Mouse (Mus musculus) thymus, adult 18-20 months (tissue): ENCODE measurements around the gene Tubb1.
A peak's percentile ranks its signal among the peaks of the same experiment; 100 is the strongest.

Experiments used
- DNase-seq, 2 experiments: peaks; one replicate each; pipeline ENCODE4 v3.0.0; 2022; ENCODE audit warnings: mixed read lengths in 2 of 2

Tubb1 gene

DNA sequence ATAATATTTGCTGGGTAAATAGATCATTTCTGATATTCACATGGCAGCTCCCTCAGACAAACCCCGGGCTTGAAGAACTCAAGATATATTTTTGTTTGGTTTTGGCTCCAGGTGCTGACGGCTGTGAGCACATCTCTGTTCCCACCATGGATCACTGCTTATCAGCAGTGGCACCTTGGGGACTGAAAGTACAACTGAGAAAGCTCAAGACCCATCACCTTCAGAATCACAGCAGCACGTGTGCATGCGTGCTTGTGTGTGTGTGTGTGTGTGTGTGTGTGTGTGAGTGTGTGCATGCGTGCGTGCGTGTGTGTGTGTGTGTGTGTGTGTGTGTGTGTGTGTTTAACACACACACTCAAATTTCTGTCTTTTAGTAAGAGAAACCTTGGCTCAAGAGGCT, 6.1 kb upstream of the Tubb1 start:
- DNase-seq, result no peak

- DNase-seq, result no peak
These were observed 5.5 kb upstream of the Tubb1 start for GRCm38 (mm10) chr2:174445018-174445417.

GRCm38 (mm10) chr2:174446492-174446891, 4.0 kb upstream of the Tubb1 start:
- no peak for DNase-seq

DNA sequence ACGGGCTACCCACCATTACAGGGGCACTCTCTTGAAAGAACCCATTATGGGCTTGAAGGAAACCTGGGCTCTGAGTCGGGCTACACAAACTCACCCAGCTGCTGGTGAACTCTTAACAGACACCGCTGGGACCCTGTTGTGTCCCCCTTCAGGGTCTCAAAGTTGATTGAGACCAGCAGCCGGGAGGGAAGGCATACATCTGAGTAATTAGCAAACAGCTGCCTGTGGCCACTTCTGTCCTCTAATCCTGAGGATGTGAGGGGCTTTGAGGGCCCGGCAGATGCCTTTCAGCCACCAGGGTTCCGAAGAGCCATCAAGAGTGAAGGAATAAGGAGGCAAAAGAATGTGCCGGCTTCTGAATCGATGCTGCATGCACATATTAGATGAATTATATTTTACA, 3.6 kb upstream of the Tubb1 start:
- no peak for DNase-seq

DNA sequence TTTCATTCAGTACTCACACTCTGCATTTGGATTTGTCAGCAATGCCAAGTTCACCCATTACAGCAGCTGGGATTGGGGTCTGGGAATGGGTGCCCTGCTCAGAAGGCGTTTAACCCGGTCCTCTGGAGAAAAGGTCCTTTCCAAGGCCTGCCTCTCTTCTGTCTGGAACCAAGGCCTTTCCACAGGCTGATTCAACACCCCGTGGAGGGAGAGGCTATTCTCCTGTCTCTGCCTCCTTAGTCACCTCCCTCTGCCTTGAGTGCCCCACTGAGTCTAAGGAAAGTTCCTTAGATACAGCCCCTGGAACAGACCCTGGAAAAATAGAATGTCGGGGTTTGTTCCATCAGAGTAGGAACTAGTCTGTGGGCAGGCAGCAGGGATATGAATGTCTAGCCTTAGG, 2.1 kb upstream of the Tubb1 start:
- no peak for DNase-seq

DNA sequence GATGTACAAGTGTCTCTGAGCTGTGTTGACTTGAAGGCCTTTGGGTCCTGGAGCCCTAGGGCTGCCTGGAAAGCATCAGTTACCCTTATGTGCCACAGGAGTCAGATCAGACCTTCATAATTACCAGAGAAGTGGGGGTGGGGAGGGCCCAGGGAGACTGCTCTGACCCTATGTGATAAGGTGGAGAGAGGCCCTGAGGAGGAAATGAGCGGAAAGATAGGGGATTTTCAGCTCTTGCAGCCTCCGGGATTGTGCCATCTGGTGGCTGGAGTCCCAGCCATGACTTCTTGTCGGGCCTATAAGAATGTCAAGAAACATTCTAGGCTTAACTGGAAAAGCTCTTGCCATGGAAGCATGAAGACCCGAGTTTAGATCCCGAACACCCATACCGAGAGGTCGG, 3.2 kb downstream of the Tubb1 start:
- DNase-seq, result no peak

- no peak for DNase-seq
These were observed 8.9 kb downstream of the Tubb1 start for GRCm38 (mm10) chr2:174459365-174459764.

GRCm38 (mm10) chr2:174463370-174463769, 12.9 kb downstream of the Tubb1 start:
- peak in 1 of 2 experiments; percentile 10 for DNase-seq

- peak; percentile 92 to 94 for DNase-seq
These were observed 13.5 kb downstream of the Tubb1 start, which contains the start of gene Atp5e for GRCm38 (mm10) chr2:174463789-174464523. Gene Atp5e, minus strand, starts transcription at chr2:174464105.

DNA sequence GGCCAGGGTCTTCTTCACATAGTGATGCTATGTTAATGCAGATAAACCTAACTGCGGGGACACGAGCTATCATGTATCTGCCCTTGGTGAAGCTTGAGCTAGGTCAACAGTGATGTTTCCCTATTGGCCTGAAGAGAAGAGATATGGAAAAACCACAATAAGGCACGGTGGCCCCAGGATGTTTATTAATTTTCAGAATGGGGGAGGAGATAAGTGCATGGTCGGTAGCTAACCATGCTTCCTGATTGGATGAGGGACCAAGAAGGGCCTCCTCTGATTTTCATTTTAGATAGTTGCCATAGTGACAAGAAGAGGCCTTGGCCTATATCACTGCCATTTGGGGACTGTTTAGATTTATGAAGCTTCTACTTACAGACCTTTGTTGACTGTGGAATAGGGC, 19.8 kb downstream of the Tubb1 start:
- DNase-seq, result no peak

GRCm38 (mm10) chr2:174470786-174471405, 20.4 kb downstream of the Tubb1 start:
- no peak for DNase-seq

GRCm38 (mm10) chr2:174472407-174472806, 21.9 kb downstream of the Tubb1 start:
- no peak for DNase-seq

DNA sequence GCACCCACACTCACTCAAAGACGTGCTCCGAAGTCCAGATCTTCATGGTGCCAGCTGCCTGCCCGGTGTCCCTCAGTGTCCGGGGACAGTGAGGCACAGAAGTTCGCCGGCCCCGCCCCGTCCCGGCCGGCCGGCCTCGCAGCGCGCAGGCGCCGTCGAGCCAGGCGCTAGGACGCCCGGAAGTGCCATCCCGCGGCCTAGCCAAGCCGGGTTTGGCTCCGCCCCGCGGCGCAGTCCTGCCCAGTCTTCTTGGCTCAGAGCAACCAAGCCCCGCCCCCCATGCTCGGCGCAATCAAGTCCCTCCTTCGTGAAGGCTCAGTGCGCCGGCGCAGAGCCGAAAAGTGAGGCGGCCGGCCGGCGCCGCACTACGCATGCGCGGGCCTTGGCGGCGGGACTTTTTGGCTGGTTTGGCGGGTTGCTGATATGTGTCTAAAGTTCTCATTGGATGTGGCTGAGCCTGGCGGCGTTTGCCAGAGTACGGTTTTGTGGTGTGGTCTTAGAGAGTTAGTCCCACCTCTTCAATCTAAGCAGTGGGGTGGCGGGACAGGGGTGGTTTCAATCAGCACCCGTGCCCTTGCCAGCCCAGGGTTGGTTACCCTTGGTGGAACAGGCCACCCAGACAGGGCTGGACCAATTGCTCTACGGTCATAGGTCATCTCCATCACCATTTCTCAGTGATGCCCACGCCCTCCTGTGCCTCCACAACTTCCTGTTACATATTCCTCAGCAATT, 22.5 kb downstream of the Tubb1 start, which contains the start of gene Prelid3b:
TSS of gene Prelid3b (minus strand) at position 264 of the 732 bp plus-strand sequence.
- DNase-seq, result peak; percentile 99

- DNase-seq, result no peak
These were observed 23.0 kb downstream of the Tubb1 start for GRCm38 (mm10) chr2:174473550-174473927.

DNA sequence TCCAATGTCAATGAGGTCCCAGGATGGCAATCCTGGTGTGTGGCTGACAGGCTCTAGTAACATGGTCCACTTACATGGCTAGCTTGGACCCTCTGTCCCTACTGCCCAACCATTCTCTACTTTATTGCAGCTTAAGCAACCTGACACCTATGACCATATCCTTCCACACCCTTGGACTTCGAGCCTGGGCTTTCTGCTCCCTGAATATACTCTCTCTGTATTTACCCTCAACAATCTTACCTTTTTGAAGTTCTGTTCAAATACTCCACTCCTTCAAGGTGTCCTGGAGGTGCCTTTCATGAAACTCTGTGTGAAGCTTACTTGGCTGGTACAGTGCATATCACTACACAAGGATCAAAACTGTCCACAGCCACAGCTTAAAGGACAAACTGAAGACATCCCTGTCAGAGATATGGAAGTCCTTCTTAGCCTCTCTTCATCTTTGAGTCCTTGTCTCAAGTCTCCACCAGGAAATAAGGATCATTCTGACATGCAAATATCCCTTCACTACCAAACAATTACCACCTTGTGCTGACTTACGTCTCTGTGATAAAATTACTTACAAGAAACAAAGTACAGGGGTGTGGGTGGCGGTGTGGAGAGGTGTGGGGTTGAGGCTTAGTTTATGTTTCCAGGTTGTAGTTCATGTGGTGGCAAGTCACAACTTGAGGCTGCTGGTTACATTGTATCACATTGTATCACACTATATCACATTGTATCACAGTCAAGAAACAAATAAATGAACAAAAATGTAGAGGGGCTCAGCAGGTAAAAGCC, 27.2 kb downstream of the Tubb1 start:
- DNase-seq, result no peak

- no peak for DNase-seq
These were observed 28.3 kb downstream of the Tubb1 start for GRCm38 (mm10) chr2:174478746-174479145.

- no peak for DNase-seq
These were observed 36.5 kb downstream of the Tubb1 start for GRCm38 (mm10) chr2:174487005-174487404.

- DNase-seq, result no peak
These were observed 42.4 kb downstream of the Tubb1 start for GRCm38 (mm10) chr2:174492858-174493257.

GRCm38 (mm10) chr2:174500814-174501503, 50.5 kb downstream of the Tubb1 start:
- no peak for DNase-seq

DNA sequence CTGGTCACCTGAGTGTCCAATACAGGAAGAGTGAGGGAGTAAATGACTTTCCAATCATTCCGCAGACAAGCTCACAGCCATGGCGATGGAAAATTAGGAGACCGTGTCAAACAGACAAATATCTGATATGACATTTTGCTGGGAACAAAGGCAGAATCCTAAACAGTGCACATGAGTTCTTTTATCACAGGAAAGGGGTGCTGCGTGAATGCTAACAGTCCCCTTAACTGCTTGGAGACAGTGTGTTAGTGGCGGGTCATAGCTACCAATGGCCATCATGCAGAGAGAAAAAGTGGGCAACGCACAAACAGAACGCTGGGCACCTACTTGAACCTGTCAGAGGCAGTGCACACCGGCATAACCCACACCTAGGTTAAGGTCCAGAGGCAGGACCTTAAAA, 51.0 kb downstream of the Tubb1 start:
- DNase-seq, result no peak

DNA sequence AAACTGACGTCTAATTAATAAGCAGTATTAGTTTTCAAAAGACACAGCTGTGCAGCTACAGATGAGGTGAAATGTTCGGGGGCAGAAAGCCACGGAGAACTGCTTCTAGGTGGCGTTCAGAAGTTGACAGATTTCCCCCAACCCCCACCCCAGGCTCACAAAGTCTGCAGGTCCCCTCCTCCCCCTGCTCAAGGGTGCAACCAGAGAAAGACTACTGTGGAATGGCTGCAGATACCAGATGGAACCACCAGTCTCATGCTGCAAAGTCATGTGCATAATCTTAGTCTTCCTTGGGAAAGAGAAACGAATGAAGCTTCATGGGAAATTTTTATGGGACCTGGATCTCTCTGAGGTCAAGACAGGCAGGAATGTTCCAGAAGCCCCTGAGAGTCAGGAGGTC, 51.8 kb downstream of the Tubb1 start:
- no peak for DNase-seq

- DNase-seq, result no peak
These were observed 52.5 kb downstream of the Tubb1 start for GRCm38 (mm10) chr2:174502831-174503460.
